Mouse (Mus musculus) heart, embryonic 12.5 days (tissue): ENCODE results near the gene Hba-a1. TPM values are rescaled to one million over a fixed set of nuclear protein-coding genes. Genes with fewer than 3 reads are reported as not detected.
A peak's percentile ranks its signal among the peaks of the same experiment; 100 is the strongest.
"Not testable (repeated sequence)": the region's sequence is repeated elsewhere in the genome, so short reads cannot be mapped to it uniquely, and the experiment has no call there.

Experiments used
- ATAC-seq: fragments of 200-750 bp; cut with Nextera tagmentation; 2 replicates; pipeline ENCODE4 v1.8.0; 2017; ENCODE audit warnings: moderate TSS enrichment, moderate library complexity; ENCODE audit not compliant: insufficient number of reproducible peaks, low FRiP score
- H3K27ac ChIP-seq: fragments of 300-500 bp; sonication (generic); 2 replicates; pipeline ENCODE4 v1.5.1; 2016; ENCODE audit warnings: mild to moderate bottlenecking, moderate library complexity; ENCODE audit not compliant: poor library complexity, severe bottlenecking
- H3K27me3 ChIP-seq: fragments of 300-500 bp; sonication (generic); replicated peaks from 2 replicates; pipeline ENCODE4 v1.6.1; 2016; ENCODE audit warnings: mild to moderate bottlenecking, moderate library complexity
- H3K36me3 ChIP-seq: fragments of 300-500 bp; sonication (generic); 2 replicates; pipeline ENCODE4 v1.6.1; 2016; ENCODE audit warnings: mild to moderate bottlenecking, moderate library complexity
- H3K4me1 ChIP-seq: fragments of 300-500 bp; sonication (generic); replicated peaks from 2 replicates; pipeline ENCODE4 v1.6.1; 2016; ENCODE audit warnings: mild to moderate bottlenecking
- H3K4me2 ChIP-seq: fragments of 300-500 bp; sonication (generic); 2 replicates; pipeline ENCODE4 v1.6.1; 2016; ENCODE audit warnings: mild to moderate bottlenecking, moderate library complexity
- H3K4me3 ChIP-seq: fragments of 300-500 bp; sonication (generic); 2 replicates; pipeline ENCODE4 v1.5.1; 2016; ENCODE audit warnings: mild to moderate bottlenecking
- H3K9ac ChIP-seq: fragments of 300-500 bp; sonication (generic); 2 replicates; pipeline ENCODE4 v1.6.1; 2016; ENCODE audit warnings: mild to moderate bottlenecking, moderate library complexity
- H3K9me3 ChIP-seq: fragments of 300-500 bp; sonication (generic); replicated peaks from 2 replicates; pipeline ENCODE4 v1.6.1; 2016; ENCODE audit warnings: mild to moderate bottlenecking, moderate library complexity
- WGBS: fragments of 180-500 bp; shearing (Covaris S2); methylation state at CpG from one replicate; pipeline ENCODE4 v1.1.7; 2016; 5-methylcytosine and 5-hydroxymethylcytosine counted together
- polyA plus RNA-seq: library from polyadenylated mRNA; unstranded; fragments of >200 nt; fragmentation: Nextera tagmentation; extraction: Ambion mirVana; gene quantifications from 2 replicates; pipeline ENCODE4 v1.2.1, GENCODE M21; 2016

Gene Hba-a1
- polyA plus RNA-seq, 1 experiment from 2014 or later, result 12,808 TPM

GRCm38 (mm10) chr11:32296203-32296602 lies 12.9 kb downstream of the Hba-a1 start, which contains the start of gene Hba-a2:
TSS of gene Hba-a2 (plus strand) at chr11:32296489.
- not testable (repeated sequence) for H3K4me3 ChIP-seq, H3K9ac ChIP-seq, H3K27me3 ChIP-seq, H3K9me3 ChIP-seq, H3K4me1 ChIP-seq, H3K27ac ChIP-seq, H3K36me3 ChIP-seq
- peak; percentile 89 for ATAC-seq
- WGBS, result no CpG with 5 or more reads among the region's 4 CpGs
- 0 out of 2 replicates have a peak within 1 kb of the TSS, but pooled peaks have one; percentile 13 for H3K4me2 ChIP-seq

DNA sequence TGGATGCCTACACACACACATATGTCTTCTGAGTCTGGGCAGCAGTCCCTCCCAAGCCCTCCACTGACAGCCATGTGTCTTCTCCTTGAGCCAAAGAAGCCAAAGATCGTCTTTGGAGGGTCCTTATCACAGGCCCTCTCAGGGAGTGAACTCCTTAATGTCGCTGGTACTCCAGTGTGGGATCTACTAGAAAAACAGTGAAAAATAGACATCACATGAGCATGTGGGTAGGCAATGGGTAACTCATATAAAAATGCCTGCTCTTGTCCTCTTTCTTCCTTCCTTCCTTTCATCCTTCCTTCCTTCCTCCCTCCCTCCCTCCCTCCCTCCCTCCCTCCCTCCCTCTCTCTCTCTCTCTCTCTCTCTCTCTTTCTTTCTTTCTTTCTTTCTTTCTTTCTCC lies 14.1 kb downstream of the Hba-a1 start:
- H3K4me3 ChIP-seq, H3K4me1 ChIP-seq, H3K9me3 ChIP-seq, H3K36me3 ChIP-seq, ATAC-seq, H3K4me2 ChIP-seq, H3K27ac ChIP-seq, H3K9ac ChIP-seq: not testable (repeated sequence)
- WGBS, result 18% methylated on average over 2 of the region's 2 CpGs
- peaks cover 22% of the 10 kb centered on the region for H3K27me3 ChIP-seq

GRCm38 (mm10) chr11:32297866-32298531 lies 14.7 kb downstream of the Hba-a1 start:
- Histone ChIP-seq H3K36me3 (no peaks in the 10 kb centered on the region), H3K27ac (no peak overlapping the region), H3K4me2 (no peak overlapping the region), H3K9ac (no peak overlapping the region), H3K27me3 (peaks cover 25% of the 10 kb centered on the region), H3K4me1 (no peaks in the 10 kb centered on the region), H3K9me3 (no peaks in the 10 kb centered on the region), H3K4me3 (no peak overlapping the region)
- no peak for ATAC-seq
- 78% methylated on average over 1 of the region's 1 CpGs for WGBS

- Histone ChIP-seq H3K9ac (no peak overlapping the region), H3K4me3 (no peak overlapping the region), H3K36me3 (no peaks in the 10 kb centered on the region), H3K4me1 (no peaks in the 10 kb centered on the region), H3K4me2 (no peak overlapping the region), H3K27me3 (peaks cover 30% of the 10 kb centered on the region), H3K9me3 (no peaks in the 10 kb centered on the region), H3K27ac (no peak overlapping the region)
- ATAC-seq, result no peak
- WGBS, result 91% methylated on average over 2 of the region's 2 CpGs
Measured at GRCm38 (mm10) chr11:32298532-32298918, 15.2 kb downstream of the Hba-a1 start.

GRCm38 (mm10) chr11:32299865-32300264 lies 16.6 kb downstream of the Hba-a1 start, which contains the start of gene Hbq1a:
TSS of gene Hbq1a (plus strand) at chr11:32300069.
- Histone ChIP-seq H3K4me3 (0 out of 2 replicates have a peak within 1 kb of the TSS, but pooled peaks have one; percentile 17), H3K4me2 (peak within 1 kb of the TSS; percentile 62), H3K27me3 (peaks cover 31% of the 10 kb centered on the region)
- H3K27ac ChIP-seq, H3K9me3 ChIP-seq, H3K9ac ChIP-seq, H3K4me1 ChIP-seq, H3K36me3 ChIP-seq: not testable (repeated sequence)
- ATAC-seq, result peak; percentile 41; the same call in 1 of the 2 replicates
- 5% methylated on average over 16 of the region's 16 CpGs for WGBS

GRCm38 (mm10) chr11:32300279-32301267 lies 17.3 kb downstream of the Hba-a1 start:
- H3K9ac ChIP-seq, result no peak overlapping the region
- no peak for ATAC-seq
- H3K4me1 ChIP-seq, result no peaks in the 10 kb centered on the region
- H3K9me3 ChIP-seq, result no peaks in the 10 kb centered on the region
- WGBS, result 47% methylated on average over 16 of the region's 17 CpGs
- H3K27me3 ChIP-seq, result peaks cover 31% of the 10 kb centered on the region
- 0 out of 2 replicates have a peak overlapping the region, but pooled peaks have one; percentile 17 for H3K4me3 ChIP-seq
- no peak overlapping the region for H3K27ac ChIP-seq
- H3K36me3 ChIP-seq, result no peaks in the 10 kb centered on the region
- peak overlapping the region; percentile 62 for H3K4me2 ChIP-seq

- Histone ChIP-seq H3K9ac (no peak overlapping the region), H3K36me3 (no peaks in the 10 kb centered on the region), H3K4me1 (no peaks in the 10 kb centered on the region), H3K4me2 (no peak overlapping the region), H3K4me3 (no peak overlapping the region), H3K27ac (no peak overlapping the region), H3K9me3 (no peaks in the 10 kb centered on the region), H3K27me3 (peaks cover 31% of the 10 kb centered on the region)
- WGBS, result 69% methylated on average over 1 of the region's 1 CpGs
- ATAC-seq, result no peak
Measured at GRCm38 (mm10) chr11:32301506-32301905, 18.2 kb downstream of the Hba-a1 start.

- H3K36me3 ChIP-seq, result no peaks in the 10 kb centered on the region
- no peak overlapping the region for H3K9ac ChIP-seq
- H3K27me3 ChIP-seq, result peaks cover 36% of the 10 kb centered on the region
- 34% methylated on average over 2 of the region's 2 CpGs for WGBS
- H3K4me1 ChIP-seq, result no peaks in the 10 kb centered on the region
- no peak overlapping the region for H3K4me2 ChIP-seq
- no peak for ATAC-seq
- no peaks in the 10 kb centered on the region for H3K9me3 ChIP-seq
- no peak overlapping the region for H3K4me3 ChIP-seq
- no peak overlapping the region for H3K27ac ChIP-seq
Measured at GRCm38 (mm10) chr11:32302824-32303419, 19.6 kb downstream of the Hba-a1 start.

GRCm38 (mm10) chr11:32303455-32303854 lies 20.1 kb downstream of the Hba-a1 start:
- Histone ChIP-seq H3K4me2 (no peak overlapping the region), H3K4me1 (no peaks in the 10 kb centered on the region), H3K9me3 (no peaks in the 10 kb centered on the region), H3K27ac (no peak overlapping the region), H3K9ac (no peak overlapping the region), H3K27me3 (peaks cover 36% of the 10 kb centered on the region), H3K4me3 (no peak overlapping the region), H3K36me3 (no peaks in the 10 kb centered on the region)
- WGBS, result 71% methylated on average over 1 of the region's 1 CpGs
- ATAC-seq, result no peak

GRCm38 (mm10) chr11:32307006-32307405 lies 23.7 kb downstream of the Hba-a1 start:
- Histone ChIP-seq H3K4me2 (no peak overlapping the region), H3K4me1 (no peaks in the 10 kb centered on the region), H3K9me3 (no peaks in the 10 kb centered on the region), H3K27ac (no peak overlapping the region), H3K9ac (no peak overlapping the region), H3K4me3 (no peak overlapping the region), H3K36me3 (no peaks in the 10 kb centered on the region), H3K27me3 (peaks cover 19% of the 10 kb centered on the region)
- no peak for ATAC-seq
- 73% methylated on average over 1 of the region's 1 CpGs for WGBS

DNA sequence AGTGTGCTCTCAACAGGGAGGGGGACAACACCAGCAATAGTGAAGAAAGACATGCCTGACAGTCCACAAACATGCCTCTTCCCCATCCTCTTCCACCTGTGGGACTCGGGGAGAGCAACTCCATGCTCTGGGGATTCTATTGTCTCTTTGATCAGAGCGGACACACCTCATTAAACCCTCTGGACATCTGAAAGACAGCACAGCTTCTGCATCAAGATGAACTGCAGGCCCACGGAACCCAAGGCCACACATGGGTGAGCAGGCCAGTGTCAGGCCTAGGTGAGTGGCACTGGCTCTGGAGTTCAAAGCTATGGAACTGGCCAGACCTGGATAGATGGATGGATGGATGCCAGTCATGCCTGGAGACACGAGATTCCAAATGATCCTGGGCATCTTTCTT lies 26.1 kb downstream of the Hba-a1 start:
- H3K4me1 ChIP-seq, result 0 out of 2 replicates have a peak, but pooled peaks cover 7% of the 10 kb centered on the region
- H3K9ac ChIP-seq, result no peak overlapping the region
- ATAC-seq, result no peak
- H3K4me2 ChIP-seq, result no peak overlapping the region
- no peak overlapping the region for H3K27ac ChIP-seq
- H3K36me3 ChIP-seq, result no peaks in the 10 kb centered on the region
- no peaks in the 10 kb centered on the region for H3K9me3 ChIP-seq
- 77% methylated on average over 4 of the region's 4 CpGs for WGBS
- H3K27me3 ChIP-seq, result peaks cover 5% of the 10 kb centered on the region; the same call in 1 of the 2 replicates
- no peak overlapping the region for H3K4me3 ChIP-seq
